Mouse (Mus musculus) ES-Bruce4 (cell line): ENCODE results near the gene Ttll5. TPM values are rescaled to one million over a fixed set of nuclear protein-coding genes. Genes with fewer than 3 reads are reported as not detected.

Experiments used
- H3K27ac ChIP-seq: 2 replicates; pipeline ENCODE4 v1.5.1; 2012; ENCODE audit warnings: low read length, inconsistent platforms; ENCODE audit not compliant: insufficient read depth
- H3K27me3 ChIP-seq: 2 replicates; pipeline ENCODE4 v1.6.1; 2012; ENCODE audit warnings: mild to moderate bottlenecking, low read length, inconsistent platforms; ENCODE audit not compliant: control insufficient read depth, poor library complexity, insufficient read depth, severe bottlenecking
- H3K36me3 ChIP-seq: 2 replicates; pipeline ENCODE4 v1.6.1; 2012; ENCODE audit warnings: inconsistent platforms, mild to moderate bottlenecking, low read length, moderate library complexity; ENCODE audit not compliant: control insufficient read depth, poor library complexity, insufficient read depth, severe bottlenecking
- H3K4me1 ChIP-seq: one replicate; pipeline ENCODE4 v1.8.1; 2011; ENCODE audit warnings: low read length; ENCODE audit not compliant: control insufficient read depth, insufficient read depth
- H3K4me3 ChIP-seq: 2 replicates; pipeline ENCODE4 v1.5.1; 2011; ENCODE audit warnings: low read depth, mild to moderate bottlenecking, low read length
- H3K9ac ChIP-seq: 2 replicates; pipeline ENCODE4 v1.6.1; 2012; ENCODE audit warnings: low read depth, mild to moderate bottlenecking, inconsistent platforms; ENCODE audit not compliant: poor library complexity, severe bottlenecking
- H3K9me3 ChIP-seq: replicated peaks from 2 replicates; pipeline ENCODE4 v1.6.1; 2012; ENCODE audit warnings: mild to moderate bottlenecking, low read length, inconsistent platforms; ENCODE audit not compliant: control insufficient read depth, poor library complexity, insufficient read depth, severe bottlenecking
- CTCF ChIP-seq: IDR thresholded peaks from one replicate; pipeline ENCODE4 v1.8.1; 2011; ENCODE audit warnings: low read depth, low read length
- EP300 ChIP-seq: IDR thresholded peaks from 2 replicates; pipeline ENCODE4 v1.6.1; 2011; ENCODE audit warnings: low read depth, low read length; ENCODE audit not compliant: insufficient read depth
- POLR2A ChIP-seq: IDR thresholded peaks from one replicate; pipeline ENCODE4 v1.8.1; 2011; ENCODE audit warnings: low read length; ENCODE audit not compliant: insufficient read depth
- polyA plus RNA-seq: library from polyadenylated mRNA; stranded (reverse); fragments of >200 nt; gene quantifications from 2 replicates; pipeline ENCODE4 v1.2.4, GENCODE M21; 2011; ENCODE audit warnings: low read depth; ENCODE audit not compliant: missing spikeins, insufficient read depth, insufficient read length

Gene Ttll5
- polyA plus RNA-seq, 1 experiment: 19.4 TPM

DNA sequence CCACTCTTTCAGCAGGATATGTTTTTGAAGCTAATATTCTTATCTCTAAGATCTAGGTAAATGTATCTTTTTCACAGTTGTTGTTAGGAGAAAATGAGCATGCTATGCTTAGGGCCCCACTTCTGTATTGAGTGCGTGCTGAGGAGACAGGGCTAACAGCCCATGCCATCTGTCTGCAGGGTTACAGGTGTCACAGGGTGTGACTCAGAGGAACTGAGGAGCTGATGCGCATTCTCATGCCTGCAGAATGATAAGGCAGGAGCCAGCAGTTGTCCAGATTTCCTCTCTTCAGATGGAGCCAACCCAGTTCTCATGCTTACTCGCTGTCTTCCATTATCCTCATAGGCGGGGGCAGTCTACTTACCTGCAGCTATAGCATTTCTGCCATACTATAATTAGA lies 147.2 kb downstream of the Ttll5 start:
- Histone ChIP-seq H3K9ac (no peak overlapping the region), H3K36me3 (no peaks in the 10 kb centered on the region), H3K4me1 (peaks cover 6% of the 10 kb centered on the region), H3K9me3 (no peaks in the 10 kb centered on the region), H3K27ac (no peak overlapping the region), H3K27me3 (no peaks in the 10 kb centered on the region), H3K4me3 (no peak overlapping the region)
- TF ChIP-seq POLR2A (no peak), EP300 (no peak), CTCF (no peak)

DNA sequence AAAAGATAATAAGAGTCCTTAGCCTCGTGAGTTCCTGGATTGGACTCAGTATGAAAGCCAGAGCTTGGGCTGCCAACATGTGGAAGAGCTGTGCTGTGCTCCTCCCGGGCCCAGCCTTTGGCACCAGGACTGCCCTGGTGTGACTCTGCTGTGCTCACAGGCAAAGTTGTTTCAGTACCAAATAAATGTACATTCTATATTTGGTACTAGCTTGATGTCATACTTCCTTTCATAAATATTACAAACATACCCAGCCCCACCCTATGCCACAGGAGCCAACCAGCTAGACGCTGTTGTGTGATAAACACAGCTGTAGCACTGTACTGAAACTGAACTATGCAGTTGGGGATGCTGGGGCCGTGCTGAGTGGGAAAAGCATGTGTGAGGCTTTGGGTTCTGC lies 149.1 kb downstream of the Ttll5 start:
- no peaks in the 10 kb centered on the region for H3K27me3 ChIP-seq
- H3K27ac ChIP-seq: no peak overlapping the region
- no peak for TF ChIP-seq CTCF
- TF ChIP-seq POLR2A: no peak
- H3K9me3 ChIP-seq: no peaks in the 10 kb centered on the region
- no peaks in the 10 kb centered on the region for H3K36me3 ChIP-seq
- H3K9ac ChIP-seq: no peak overlapping the region
- H3K4me3 ChIP-seq: no peak overlapping the region
- H3K4me1 ChIP-seq: peaks cover 6% of the 10 kb centered on the region

DNA sequence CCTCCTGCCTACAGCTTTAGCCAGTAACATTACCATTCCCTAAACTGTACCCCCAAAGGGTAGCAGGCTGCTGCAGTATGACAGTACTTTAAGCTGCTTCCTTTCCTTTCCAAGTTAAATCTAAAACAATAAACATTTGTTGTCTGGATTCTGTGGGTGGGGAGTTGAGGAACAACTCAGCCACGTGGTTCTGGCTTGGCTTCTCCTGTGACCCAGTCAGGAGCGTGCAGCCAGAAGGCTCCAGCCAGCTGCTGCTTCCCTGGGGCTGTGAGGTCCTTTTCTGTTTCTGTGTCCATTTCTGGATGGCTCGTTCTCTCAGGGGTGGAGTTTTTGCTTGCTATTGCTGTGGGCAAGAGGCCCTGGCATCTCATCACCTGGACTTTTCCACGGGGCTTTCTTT lies 149.6 kb downstream of the Ttll5 start:
- TF ChIP-seq CTCF (no peak), EP300 (no peak), POLR2A (no peak)
- no peak overlapping the region for H3K9ac ChIP-seq
- H3K9me3 ChIP-seq: no peaks in the 10 kb centered on the region
- H3K36me3 ChIP-seq: no peaks in the 10 kb centered on the region
- no peak overlapping the region for H3K27ac ChIP-seq
- H3K4me3 ChIP-seq: no peak overlapping the region
- H3K4me1 ChIP-seq: peaks cover 6% of the 10 kb centered on the region
- no peaks in the 10 kb centered on the region for H3K27me3 ChIP-seq

DNA sequence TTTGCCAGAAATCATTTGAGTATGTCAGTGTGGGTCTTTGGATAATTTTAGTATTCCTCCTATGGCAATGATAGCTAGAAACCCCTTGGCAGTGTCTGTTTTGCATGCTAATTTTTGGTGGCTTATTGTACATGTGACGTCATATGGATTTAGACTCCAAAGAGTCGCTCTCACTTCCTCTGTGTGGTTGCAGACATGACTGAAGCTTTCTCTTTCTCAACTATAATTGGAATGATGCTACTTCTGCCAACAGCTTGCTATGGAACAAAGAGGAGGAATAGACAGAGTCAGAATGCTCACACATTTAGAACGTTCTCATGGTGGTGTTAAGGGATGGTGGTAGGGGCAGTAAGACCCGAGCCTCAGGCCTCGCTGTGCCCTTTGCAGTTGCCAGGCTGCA lies 155.5 kb downstream of the Ttll5 start:
- no peaks in the 10 kb centered on the region for H3K9me3 ChIP-seq
- no peaks in the 10 kb centered on the region for H3K4me1 ChIP-seq
- TF ChIP-seq CTCF: no peak
- TF ChIP-seq POLR2A: no peak
- no peak for TF ChIP-seq EP300
- no peak overlapping the region for H3K27ac ChIP-seq
- no peaks in the 10 kb centered on the region for H3K27me3 ChIP-seq
- H3K36me3 ChIP-seq: no peaks in the 10 kb centered on the region
- no peak overlapping the region for H3K9ac ChIP-seq
- no peak overlapping the region for H3K4me3 ChIP-seq

DNA sequence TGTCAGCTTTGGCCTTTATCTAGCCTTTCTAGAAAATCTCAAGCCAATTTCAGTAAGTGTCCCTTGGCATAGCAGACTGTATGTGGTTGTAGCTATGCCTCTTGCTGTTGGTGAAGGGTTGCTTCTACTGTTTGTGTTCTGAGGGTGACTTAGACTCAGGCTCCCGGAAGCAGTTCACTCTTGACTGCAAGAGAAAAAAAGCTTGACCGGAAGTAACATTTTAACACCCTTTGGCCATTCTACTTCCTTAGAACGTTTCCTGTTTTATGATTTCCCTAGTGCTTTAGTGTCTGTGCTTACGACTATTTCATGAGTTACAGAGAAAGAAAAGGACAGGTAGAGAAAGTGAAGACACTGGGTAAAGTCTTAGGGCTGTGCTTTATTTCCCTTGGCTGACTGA lies 161.1 kb downstream of the Ttll5 start:
- no peaks in the 10 kb centered on the region for H3K4me1 ChIP-seq
- no peak overlapping the region for H3K9ac ChIP-seq
- H3K27me3 ChIP-seq: no peaks in the 10 kb centered on the region
- H3K36me3 ChIP-seq: no peaks in the 10 kb centered on the region
- no peak for TF ChIP-seq EP300
- no peak for TF ChIP-seq CTCF
- TF ChIP-seq POLR2A: no peak
- H3K4me3 ChIP-seq: no peak overlapping the region
- no peak overlapping the region for H3K27ac ChIP-seq
- H3K9me3 ChIP-seq: no peaks in the 10 kb centered on the region

DNA sequence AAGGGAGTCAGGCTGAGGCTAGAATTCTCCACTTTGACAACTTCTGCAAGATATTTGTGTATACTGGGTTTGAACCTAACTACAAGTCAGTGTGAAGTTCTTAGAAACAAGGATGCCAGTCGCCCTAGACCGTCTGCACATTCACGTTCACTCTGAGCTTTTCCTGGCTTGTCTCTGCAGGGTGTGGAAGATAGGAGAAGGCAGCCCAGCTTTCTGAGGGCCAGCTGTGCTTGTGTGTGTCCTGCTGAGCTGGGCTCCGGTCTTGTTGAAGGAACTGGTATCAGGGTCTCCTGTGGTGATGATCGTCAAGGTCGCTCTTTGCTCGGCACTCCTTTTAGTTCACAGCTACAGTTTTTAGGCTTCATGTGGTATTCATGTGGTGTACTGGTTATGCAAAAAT lies 161.6 kb downstream of the Ttll5 start:
- Histone ChIP-seq H3K4me1 (no peaks in the 10 kb centered on the region), H3K36me3 (no peaks in the 10 kb centered on the region), H3K27me3 (no peaks in the 10 kb centered on the region), H3K9ac (no peak overlapping the region), H3K9me3 (no peaks in the 10 kb centered on the region), H3K4me3 (no peak overlapping the region), H3K27ac (no peak overlapping the region)
- TF ChIP-seq POLR2A (no peak), EP300 (no peak), CTCF (no peak)
